Mouse (Mus musculus): Measurements from ENCODE around the gene Abca7. TPM values are rescaled to one million over a fixed set of nuclear protein-coding genes. Genes with fewer than 3 reads are reported as not detected.
A peak's percentile ranks its signal among the peaks of the same experiment; 100 is the strongest.

Gene Abca7
- polyA plus RNA-seq, 1 experiment from 2014 or later, result 12.1 TPM

DNA sequence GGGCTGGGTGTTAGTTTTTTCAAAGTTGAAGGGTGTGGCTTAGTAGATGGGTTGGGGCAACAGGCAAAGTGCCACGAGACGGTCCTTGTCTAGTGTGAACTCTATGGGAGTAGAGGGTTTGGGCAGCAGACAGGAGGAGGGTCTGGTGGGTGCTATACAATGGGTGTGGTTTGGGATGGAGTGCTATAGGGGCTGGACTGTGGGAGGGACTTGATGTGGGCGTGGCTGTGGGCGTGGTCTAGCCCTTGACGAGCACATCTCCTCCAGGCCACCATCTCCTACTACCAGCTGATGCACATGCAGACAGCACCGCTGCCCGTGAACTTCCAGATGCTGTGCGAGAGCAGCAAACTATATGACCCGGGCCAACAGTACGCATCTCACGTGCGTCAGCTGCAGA, 29.6 kb downstream of the Abca7 start:
- ATAC-seq, result peak; percentile 44
- 59% methylated on average over 12 of the region's 12 CpGs for WGBS (ENCODE audit: insufficient replicate concordance)
- Histone ChIP-seq H3K36me3 (peaks cover 93% of the 10 kb centered on the region), H3K4me3 (no peak overlapping the region), H3K9ac (peak overlapping the region; percentile 2; the same call in 1 of the 2 replicates), H3K27ac (peak overlapping the region; percentile 36; the same call in 1 of the 2 replicates), H3K9me3 (replicated peaks) (no peaks in the 10 kb centered on the region), H3K4me1 (peaks cover 55% of the 10 kb centered on the region), H3K4me2 (no peak overlapping the region), H3K27me3 (replicated peaks) (no peaks in the 10 kb centered on the region)

DNA sequence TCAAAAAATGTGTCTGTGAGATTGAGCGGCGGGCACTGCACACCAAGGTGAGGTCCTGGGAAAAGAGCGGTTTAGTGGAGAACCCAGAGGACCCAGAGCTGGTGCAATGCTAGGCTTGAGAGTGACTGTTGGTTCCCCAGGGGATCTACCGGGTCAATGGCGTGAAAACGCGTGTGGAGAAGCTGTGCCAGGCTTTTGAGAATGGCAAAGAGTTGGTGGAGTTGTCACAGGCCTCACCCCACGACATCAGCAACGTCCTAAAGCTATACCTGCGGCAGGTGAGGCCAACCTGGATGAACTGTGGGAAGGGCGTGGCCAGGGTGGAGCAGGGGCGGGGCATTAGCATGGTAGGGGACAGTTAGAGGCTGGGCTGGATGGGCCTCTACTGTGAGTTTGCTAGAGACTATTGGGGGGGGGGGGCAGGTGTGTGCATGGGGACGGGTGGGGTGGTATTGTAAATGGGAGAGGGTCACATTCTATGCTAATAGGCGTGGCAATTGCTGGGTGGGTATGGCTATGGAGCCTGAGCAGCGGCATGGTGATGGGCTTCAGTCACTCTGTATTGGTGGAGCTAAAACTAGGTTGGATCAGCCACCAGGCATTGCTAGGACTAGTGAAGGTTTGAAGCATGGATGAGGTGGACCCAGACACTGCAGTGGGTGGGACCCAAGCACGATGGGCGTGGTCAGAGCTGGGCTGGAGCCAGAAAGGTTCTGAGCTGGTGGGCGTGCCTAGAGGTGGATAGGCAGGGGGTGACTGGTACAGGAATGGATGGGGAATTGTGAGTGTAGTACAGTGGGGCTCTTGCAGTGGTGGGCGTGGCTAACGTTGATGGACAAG, 31.6 kb downstream of the Abca7 start:
- peak; percentile 37; the same call in 1 of the 2 replicates for ATAC-seq
- H3K27ac ChIP-seq, result peak overlapping the region; percentile 36; the same call in 1 of the 2 replicates
- peaks cover 72% of the 10 kb centered on the region for H3K4me1 ChIP-seq
- no peak overlapping the region for H3K4me2 ChIP-seq
- peaks cover 82% of the 10 kb centered on the region for H3K36me3 ChIP-seq
- H3K27me3 ChIP-seq (replicated peaks), result no peaks in the 10 kb centered on the region
- no peak overlapping the region for H3K9ac ChIP-seq
- WGBS (ENCODE audit: insufficient replicate concordance), result 63% methylated on average over 20 of the region's 20 CpGs
- H3K9me3 ChIP-seq (replicated peaks), result no peaks in the 10 kb centered on the region
- no peak overlapping the region for H3K4me3 ChIP-seq

DNA sequence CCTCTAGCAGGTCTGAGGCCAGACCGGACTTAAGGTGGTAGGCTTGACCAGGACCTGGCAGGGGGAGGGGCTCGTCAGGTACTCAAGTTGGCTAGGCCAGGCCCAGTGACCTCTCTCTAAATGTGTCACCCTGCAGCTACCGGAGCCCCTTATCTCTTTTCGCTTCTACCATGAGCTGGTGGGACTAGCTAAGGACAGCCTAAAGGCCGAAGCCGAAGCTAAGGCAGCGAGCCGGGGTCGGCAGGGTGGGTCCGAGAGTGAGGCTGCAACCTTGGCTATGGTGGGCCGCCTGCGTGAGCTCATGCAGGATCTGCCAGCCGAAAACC, 32.2 kb downstream of the Abca7 start:
- ATAC-seq, result no peak
- Histone ChIP-seq H3K36me3 (peaks cover 78% of the 10 kb centered on the region), H3K4me3 (no peak overlapping the region), H3K9me3 (replicated peaks) (no peaks in the 10 kb centered on the region), H3K27me3 (replicated peaks) (no peaks in the 10 kb centered on the region), H3K4me2 (no peak overlapping the region), H3K27ac (0 out of 2 replicates have a peak overlapping the region, but pooled peaks have one; percentile 33), H3K9ac (no peak overlapping the region), H3K4me1 (peaks cover 76% of the 10 kb centered on the region)
- WGBS (ENCODE audit: insufficient replicate concordance), result 85% methylated on average over 13 of the region's 13 CpGs

DNA sequence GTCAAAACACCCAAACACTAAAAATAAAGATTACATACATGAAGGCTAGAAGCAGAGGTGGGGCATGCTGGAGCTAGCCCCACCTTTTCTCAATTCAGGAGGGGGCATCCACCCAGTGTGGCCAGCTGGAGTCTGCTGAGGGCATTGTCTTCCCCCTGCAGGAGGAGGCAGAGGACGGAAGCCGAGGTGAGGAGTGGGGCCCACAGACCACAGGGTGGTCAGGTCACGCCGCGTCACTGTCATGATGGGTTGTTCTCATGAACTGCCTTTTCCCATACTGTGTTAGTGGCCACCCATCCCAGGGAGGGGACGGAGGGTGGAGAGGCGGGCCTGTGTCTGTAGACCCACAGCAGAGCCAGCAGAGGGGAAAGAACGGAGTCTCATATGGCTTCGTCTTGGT, 33.9 kb downstream of the Abca7 start:
- Histone ChIP-seq H3K27me3 (replicated peaks) (no peaks in the 10 kb centered on the region), H3K36me3 (peaks cover 76% of the 10 kb centered on the region), H3K4me1 (peaks cover 73% of the 10 kb centered on the region), H3K27ac (peak overlapping the region; percentile 20; the same call in 1 of the 2 replicates), H3K4me2 (no peak overlapping the region), H3K9me3 (replicated peaks) (no peaks in the 10 kb centered on the region), H3K4me3 (no peak overlapping the region), H3K9ac (no peak overlapping the region)
- no peak for ATAC-seq
- 62% methylated on average over 9 of the region's 9 CpGs for WGBS (ENCODE audit: insufficient replicate concordance)

DNA sequence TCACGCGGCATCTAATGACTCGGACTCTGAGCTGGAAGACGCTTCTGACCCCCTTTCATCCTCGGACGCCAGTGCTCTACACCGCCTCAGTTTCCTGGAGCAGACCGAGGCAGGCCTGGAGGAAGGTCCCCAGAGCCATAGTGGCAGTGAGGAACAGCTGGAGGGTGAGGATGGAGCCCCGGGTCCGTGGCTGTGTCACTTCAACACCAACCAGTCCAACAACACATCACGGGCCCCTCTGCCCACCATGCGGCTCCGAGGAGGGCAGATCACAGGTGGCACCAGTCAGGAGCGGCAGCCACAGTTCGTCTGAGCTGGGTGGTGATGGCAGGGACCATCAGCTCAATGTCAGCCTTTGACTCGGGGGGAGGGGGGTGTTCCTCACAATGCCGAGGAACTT, 34.4 kb downstream of the Abca7 start:
- Histone ChIP-seq H3K4me1 (peaks cover 73% of the 10 kb centered on the region), H3K4me2 (no peak overlapping the region), H3K4me3 (no peak overlapping the region), H3K27me3 (replicated peaks) (no peaks in the 10 kb centered on the region), H3K36me3 (peaks cover 76% of the 10 kb centered on the region), H3K27ac (0 out of 2 replicates have a peak overlapping the region, but pooled peaks have one; percentile 74), H3K9ac (no peak overlapping the region), H3K9me3 (replicated peaks) (no peaks in the 10 kb centered on the region)
- WGBS (ENCODE audit: insufficient replicate concordance), result 83% methylated on average over 17 of the region's 17 CpGs
- ATAC-seq, result no peak

DNA sequence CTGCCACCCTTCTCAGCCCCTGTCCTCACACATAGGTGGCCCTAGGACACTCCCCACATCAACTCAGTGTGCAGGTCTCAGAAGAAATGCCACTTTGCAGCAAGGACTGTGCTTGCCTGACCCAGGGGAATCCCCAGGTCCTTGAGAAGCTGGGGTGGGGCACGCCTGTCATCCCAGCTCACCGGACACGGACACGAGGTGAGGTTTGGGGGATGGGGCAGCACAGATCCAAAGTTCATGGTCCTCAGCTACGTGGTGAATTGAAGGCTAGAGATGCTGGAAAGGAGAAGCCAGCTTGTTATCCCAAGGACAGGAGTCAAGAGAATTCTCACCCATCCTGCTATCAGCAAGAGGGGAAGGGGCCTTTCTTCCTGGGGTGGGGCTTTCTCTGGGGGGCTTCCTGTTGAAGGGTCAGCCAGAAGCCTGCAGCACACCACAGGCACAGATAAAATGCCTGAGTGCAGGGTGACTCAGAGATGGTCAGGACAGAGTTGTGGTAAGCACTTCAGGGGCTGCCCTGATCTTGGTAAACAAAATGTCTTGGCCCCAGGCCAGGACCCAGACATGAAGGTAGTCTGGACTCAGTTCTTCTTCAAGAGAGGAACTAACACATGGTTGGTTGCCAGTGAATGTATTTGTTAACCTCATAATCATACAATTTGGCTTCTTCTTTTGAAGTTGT, 36.6 kb downstream of the Abca7 start:
- Histone ChIP-seq H3K4me2 (peak overlapping the region; percentile 15), H3K27ac (peak overlapping the region; percentile 74), H3K27me3 (replicated peaks) (no peaks in the 10 kb centered on the region), H3K4me1 (peaks cover 68% of the 10 kb centered on the region), H3K9me3 (replicated peaks) (no peaks in the 10 kb centered on the region), H3K9ac (0 out of 2 replicates have a peak overlapping the region, but pooled peaks have one; percentile 25), H3K4me3 (no peak overlapping the region), H3K36me3 (peaks cover 77% of the 10 kb centered on the region)
- WGBS (ENCODE audit: insufficient replicate concordance), result 6% methylated on average over 5 of the region's 5 CpGs
- ATAC-seq, result peak; percentile 49

DNA sequence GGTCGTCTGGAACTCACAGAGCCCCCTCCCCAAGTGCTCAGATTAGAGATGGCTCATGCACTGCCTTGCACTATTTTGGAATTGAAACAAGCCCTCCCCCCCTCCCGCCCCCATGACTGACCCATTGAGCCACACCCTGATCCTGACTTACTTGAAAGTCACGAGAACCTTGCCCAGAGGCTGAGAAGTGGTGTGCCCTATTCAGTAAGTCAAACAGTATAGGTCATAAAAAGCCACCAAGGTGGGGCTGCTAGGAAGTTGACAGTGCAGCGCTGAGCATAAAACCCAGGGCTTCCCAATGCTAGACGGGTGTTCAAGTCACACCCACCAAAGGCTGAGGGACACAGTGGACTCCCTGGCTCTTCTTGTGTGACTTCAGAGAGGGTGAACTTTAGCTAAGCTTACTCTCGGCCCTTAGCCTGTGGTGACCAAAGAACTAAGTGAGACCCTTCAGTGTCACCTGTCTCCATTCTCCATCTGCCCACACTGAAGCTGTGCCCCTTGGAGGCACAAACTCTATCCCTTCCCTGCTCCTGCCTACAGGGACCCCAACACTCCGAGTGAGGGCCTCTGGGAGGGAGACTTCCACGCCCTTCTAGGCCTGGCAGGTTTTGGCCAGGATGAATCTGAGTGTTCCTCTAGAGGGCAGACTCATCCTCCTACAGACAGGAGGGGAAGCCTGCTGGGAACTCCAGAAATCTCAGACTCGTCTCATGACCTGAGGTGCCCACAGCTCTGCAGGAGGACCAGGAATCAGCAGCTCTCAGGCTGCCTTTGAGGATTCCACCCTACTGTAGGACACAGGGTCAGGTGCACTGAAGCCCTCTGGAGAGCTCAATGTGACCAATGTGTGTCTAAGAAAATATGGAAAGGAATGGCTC, 37.5 kb downstream of the Abca7 start:
- ATAC-seq, result peak; percentile 43; the same call in 1 of the 2 replicates
- 0 out of 2 replicates have a peak overlapping the region, but pooled peaks have one; percentile 7 for H3K9ac ChIP-seq
- no peaks in the 10 kb centered on the region for H3K9me3 ChIP-seq (replicated peaks)
- H3K4me1 ChIP-seq, result peaks cover 69% of the 10 kb centered on the region
- H3K27ac ChIP-seq, result peak overlapping the region; percentile 74
- H3K36me3 ChIP-seq, result peaks cover 77% of the 10 kb centered on the region
- H3K4me2 ChIP-seq, result peak overlapping the region; percentile 15; the same call in 1 of the 2 replicates
- no peak overlapping the region for H3K4me3 ChIP-seq
- H3K27me3 ChIP-seq (replicated peaks), result no peaks in the 10 kb centered on the region
- 16% methylated on average over 9 of the region's 9 CpGs for WGBS (ENCODE audit: insufficient replicate concordance)

DNA sequence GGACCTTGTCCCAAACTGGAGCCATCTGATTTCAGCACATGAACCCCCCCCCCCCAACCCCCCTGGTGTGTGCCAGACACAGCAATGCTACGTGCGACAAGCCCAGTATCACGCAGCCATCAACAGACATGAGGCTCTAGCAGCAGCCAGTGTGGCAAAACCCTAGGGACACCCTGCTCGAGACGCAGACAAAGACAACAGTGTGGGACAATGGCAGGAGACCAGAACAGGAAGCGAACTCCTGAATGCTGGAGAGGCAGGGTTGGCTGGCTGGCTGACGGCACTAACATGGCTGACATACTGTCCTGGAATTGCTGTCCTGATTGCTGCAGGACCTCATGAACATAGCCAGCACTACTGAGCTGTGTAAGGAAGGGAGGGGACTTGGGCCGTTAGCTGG, 38.9 kb downstream of the Abca7 start:
- H3K36me3 ChIP-seq, result peaks cover 63% of the 10 kb centered on the region
- no peak overlapping the region for H3K4me3 ChIP-seq
- no peak for ATAC-seq
- no peaks in the 10 kb centered on the region for H3K27me3 ChIP-seq (replicated peaks)
- H3K4me2 ChIP-seq, result no peak overlapping the region
- no peaks in the 10 kb centered on the region for H3K9me3 ChIP-seq (replicated peaks)
- H3K27ac ChIP-seq, result peak overlapping the region; percentile 17; the same call in 1 of the 2 replicates
- 0 out of 2 replicates have a peak overlapping the region, but pooled peaks have one; percentile 17 for H3K9ac ChIP-seq
- WGBS (ENCODE audit: insufficient replicate concordance), result 86% methylated on average over 8 of the region's 8 CpGs
- H3K4me1 ChIP-seq, result peaks cover 77% of the 10 kb centered on the region

DNA sequence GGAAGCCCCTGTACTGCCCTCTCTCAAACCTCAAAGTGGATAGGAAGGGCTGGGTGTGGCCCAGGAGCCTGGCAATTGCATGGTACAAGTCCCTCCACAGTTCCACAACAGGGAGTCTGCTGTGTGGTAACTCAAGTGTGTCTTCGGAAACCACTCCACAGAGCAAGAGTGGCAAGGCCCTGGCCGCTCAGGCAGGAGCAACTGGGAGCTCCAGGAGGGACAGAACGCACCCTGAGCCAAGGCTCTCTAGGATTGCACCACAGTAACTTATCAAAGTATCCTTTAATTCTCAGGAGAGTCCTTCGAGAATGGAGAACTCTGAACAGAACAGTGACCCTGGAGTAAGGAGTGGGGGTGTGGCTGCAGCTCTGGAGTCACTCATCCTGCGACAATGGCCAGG, 39.4 kb downstream of the Abca7 start:
- Histone ChIP-seq H3K4me1 (peaks cover 75% of the 10 kb centered on the region), H3K9ac (no peak overlapping the region; the same call in 1 of the 2 replicates)
- WGBS (ENCODE audit: insufficient replicate concordance), result 82% methylated on average over 5 of the region's 5 CpGs

DNA sequence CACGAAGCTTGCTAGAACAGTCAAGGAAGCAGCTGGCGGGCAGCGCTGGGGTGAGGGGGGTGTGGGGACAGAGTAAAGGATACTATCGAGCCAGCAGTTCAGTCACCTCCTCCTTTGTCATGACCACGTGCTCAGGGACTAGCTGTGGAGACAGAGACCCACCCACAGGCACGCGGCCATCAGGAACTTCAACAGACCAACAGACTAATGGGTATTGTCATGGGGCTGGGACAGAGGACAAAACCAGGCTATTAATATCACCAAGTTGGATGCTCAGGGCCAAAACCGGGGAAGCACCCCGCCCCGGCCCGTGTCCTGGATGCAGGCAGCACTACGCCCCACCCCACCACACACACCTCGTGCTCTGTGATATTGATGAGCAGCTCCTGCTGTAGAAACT, 40.5 kb downstream of the Abca7 start:
- Histone ChIP-seq H3K4me2 (no peak overlapping the region), H3K27ac (0 out of 2 replicates have a peak overlapping the region, but pooled peaks have one; percentile 5), H3K36me3 (peaks cover 47% of the 10 kb centered on the region), H3K4me1 (peaks cover 64% of the 10 kb centered on the region), H3K4me3 (no peak overlapping the region), H3K9me3 (replicated peaks) (no peaks in the 10 kb centered on the region), H3K27me3 (replicated peaks) (no peaks in the 10 kb centered on the region), H3K9ac (0 out of 2 replicates have a peak overlapping the region, but pooled peaks have one; percentile 4)
- ATAC-seq, result no peak
- 86% methylated on average over 13 of the region's 13 CpGs for WGBS (ENCODE audit: insufficient replicate concordance)

More for the DNA sequence above, 39.4 kb downstream of the Abca7 start:
- Histone ChIP-seq H3K27me3 (replicated peaks) (no peaks in the 10 kb centered on the region), H3K4me2 (no peak overlapping the region), H3K27ac (peak overlapping the region; percentile 17; the same call in 1 of the 2 replicates), H3K36me3 (peaks cover 58% of the 10 kb centered on the region), H3K4me3 (no peak overlapping the region), H3K9me3 (replicated peaks) (no peaks in the 10 kb centered on the region)
- no peak for ATAC-seq

DNA sequence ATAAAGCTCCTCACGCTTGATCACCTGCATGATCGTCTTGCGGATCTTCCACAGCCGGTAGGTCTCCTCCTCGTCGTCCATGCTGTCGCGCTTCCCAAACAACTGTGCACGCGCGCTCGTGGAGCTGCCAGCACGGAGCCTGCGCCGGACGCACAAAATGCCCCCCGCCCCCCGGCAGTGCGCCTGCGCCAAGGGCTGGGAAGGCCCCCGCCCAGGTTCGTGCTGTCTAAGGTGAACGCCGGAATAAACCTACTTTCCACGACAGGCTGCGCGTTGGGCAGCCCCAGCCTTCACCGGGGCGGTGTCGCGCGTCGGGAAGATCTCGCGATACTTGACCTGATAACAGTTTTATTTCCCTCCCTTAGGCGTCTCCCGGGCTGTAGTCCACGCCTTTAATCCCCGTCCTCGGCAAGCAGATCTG, 43.3 kb downstream of the Abca7 start, which contains the start of gene Polr2e:
Gene Polr2e (minus strand): TSS at position 237 of the 421 bp plus-strand sequence.
- Histone ChIP-seq H3K27ac (peak within 1 kb of the TSS; percentile 74), H3K4me2 (peak within 1 kb of the TSS; percentile 81), H3K36me3 (peaks cover 41% of the 10 kb centered on the region), H3K9ac (peak within 1 kb of the TSS; percentile 83), H3K4me3 (peak within 1 kb of the TSS; percentile 76), H3K27me3 (replicated peaks) (no peaks in the 10 kb centered on the region), H3K4me1 (peaks cover 42% of the 10 kb centered on the region), H3K9me3 (replicated peaks) (no peaks in the 10 kb centered on the region)
- WGBS (ENCODE audit: insufficient replicate concordance), result under 1% methylated on average over 40 of the region's 40 CpGs
- ATAC-seq, result peak; percentile 94

Measured in liver, embryonic 12.5 days (tissue).